Mouse (Mus musculus): ENCODE results near the gene Efcab6.

GRCm38 (mm10) chr15:84072226-84072625 lies 7.0 kb upstream of the Efcab6 start:
- peak; percentile 52 for TF ChIP-seq CTCF (IDR thresholded peaks at IDR 0.05; ENCODE audit: low read depth)
- TF ChIP-seq EP300 (IDR thresholded peaks at IDR 0.05; ENCODE audit: low read depth), result no peak
